Mouse (Mus musculus) regulatory T cell (primary cell): ENCODE measurements around the gene Kcne1.

Experiments
- in situ Hi-C: fragments of 300-600 bp; cut with MboI, MseI; formaldehyde crosslinking; loops from one replicate; pipeline ENCODE4 v1.15.1; 2025; ENCODE audit warnings: high pct_unique_total_duplicates

Gene Kcne1

DNA sequence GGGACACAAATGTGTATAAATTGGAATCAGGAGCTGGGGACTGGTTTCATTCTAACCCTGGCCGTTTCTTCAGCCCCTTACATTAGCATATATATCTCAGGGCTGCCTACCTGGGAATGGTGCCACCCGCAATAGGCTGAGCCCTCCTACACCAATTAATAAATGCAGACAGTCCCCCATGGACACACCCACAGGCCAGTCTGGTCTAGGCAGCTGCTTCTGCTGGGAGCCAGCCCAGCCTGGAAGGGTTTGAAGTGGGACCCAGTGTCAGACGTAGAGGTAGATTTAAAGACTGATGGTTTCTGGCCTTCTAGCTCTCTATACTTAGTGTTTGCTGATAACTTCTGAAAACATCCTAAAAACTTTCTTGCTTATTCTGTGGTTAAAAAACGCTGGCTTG lies 50.1 kb downstream of the Kcne1 start:
- in situ Hi-C loops, result no loop called here

GRCm38 (mm10) chr16:92307947-92308346 lies 51.3 kb downstream of the Kcne1 start:
- in situ Hi-C loops, result no loop called here

DNA sequence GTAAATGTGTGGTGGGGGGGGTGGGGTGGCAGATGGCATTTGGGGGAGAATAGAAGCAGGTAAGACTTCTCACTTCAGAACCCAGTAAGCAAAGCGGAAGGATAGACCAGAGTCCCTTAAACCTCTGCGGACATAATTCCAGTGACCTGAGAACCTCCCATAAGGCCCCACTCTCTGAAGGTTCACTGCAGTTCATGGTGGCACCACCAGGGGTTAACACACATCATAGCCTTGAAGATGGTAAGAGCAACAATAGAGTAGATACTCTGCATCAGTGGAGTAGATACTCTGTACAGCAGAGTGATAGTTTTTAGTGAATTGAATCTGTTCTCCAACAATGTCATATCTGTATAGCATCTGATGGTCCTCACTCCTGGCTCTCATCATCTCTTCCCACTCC lies 53.7 kb downstream of the Kcne1 start:
- in situ Hi-C loops, result no loop called here

GRCm38 (mm10) chr16:92302506-92302905 lies 56.8 kb downstream of the Kcne1 start:
- in situ Hi-C loops, result no loop called here

DNA sequence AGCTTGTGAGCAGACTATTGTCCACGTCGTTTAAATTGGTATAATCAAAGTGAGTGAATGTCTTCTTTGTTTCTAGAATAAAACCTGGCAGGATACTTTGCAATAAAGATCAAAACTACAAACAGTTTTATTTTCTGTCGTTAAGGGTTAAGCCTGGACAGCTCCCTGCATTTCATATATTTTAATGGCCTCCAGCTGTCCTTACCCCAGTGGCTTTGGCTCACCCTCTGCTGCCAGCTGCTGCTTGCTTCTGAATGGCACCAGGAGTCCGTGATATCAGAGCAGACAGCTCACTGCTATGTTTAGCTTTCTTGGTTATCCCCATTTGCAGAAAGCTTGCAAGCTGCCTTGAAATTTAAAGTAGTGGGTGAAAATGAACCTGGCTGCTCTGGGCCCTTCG lies 57.3 kb downstream of the Kcne1 start:
- in situ Hi-C loops, result no loop called here

DNA sequence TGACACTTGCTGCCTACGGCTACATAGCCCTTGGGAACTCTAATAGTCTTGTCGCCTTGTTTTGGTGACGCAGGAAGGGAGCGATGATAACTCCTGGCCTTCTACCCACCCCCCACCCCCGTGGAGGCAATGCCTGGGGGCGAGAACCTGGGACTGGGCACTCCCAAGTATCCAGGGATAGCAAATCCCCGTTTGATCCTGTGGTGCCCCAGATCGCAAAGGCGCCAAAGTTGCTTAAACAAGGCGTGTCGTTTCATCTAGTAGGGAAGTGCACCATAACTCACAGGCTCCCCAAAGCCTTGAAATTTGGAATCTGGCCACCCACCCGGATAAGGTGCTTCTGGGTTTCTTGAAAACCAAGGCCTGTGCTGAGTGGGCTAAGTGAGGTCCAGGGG lies 57.9 kb downstream of the Kcne1 start:
- in situ Hi-C loops, result no loop called here

DNA sequence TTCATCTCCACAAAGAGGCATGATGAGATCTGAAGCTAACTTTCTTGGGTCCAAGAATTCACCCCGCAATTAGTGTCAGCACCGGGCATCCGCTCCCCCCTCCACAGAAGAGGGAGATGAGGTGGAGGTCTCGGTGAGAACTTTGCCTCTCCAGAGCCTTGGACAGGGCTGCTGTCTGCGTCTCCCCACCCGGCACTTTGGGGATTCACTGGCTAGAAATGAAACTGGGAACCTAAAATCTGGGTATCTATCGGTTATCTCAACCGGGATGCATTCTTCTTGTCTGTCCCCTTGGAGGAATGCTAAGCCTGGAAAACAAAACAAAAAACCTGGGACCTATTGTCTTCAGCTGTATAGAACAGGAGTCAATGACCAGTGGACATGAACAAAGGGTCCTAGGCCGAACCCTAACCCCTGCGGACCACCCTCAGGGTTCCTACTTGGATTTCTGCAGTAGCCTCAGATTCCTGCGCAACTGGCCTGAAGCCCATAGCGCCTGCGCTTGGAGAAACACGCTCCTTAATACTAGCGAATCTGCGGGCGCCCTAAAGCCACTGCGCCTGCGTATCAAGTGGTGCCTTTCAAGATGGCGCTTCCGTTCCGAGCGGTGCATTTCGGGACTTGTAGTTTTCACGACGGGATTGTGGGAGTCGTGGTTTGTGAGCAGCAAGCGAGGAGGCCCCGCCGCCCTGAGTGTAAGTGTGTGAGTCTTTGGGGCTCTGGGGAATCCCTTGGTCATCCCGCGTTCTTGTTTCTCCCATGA lies 58.4 kb downstream of the Kcne1 start, which contains the start of gene Smim11:
Gene Smim11, plus strand, starts transcription at position 638 of the 763 bp plus-strand sequence.
- in situ Hi-C loops, result no loop called here
